Comparison of ENCODE assay signal across 18 mouse cellular contexts in genomic region chr1:146657214-146657613, GRCm38 (mm10).
DNase-seq lines count a peak whose midpoint lies in the region; ATAC-seq and TF ChIP-seq lines count a peak whose summit lies in the region.
"Had no signal": no experiment of that assay in that cellular context is flagged by ENCODE, and none has a peak within 500 bp of the region (broad histone marks: within the 10 kb centered on the region; RNA-seq: fewer than 3 reads in every experiment).

No protein-coding gene starts in this region.

- H3K36me3 ChIP-seq in embryonic facial prominence, embryonic 11.5 days (replicated peaks; ENCODE audit: control insufficient read depth, insufficient read depth, low read depth, low read length), result no peaks in the 10 kb centered on the region
- H3K36me3 ChIP-seq in embryonic facial prominence, embryonic 10.5 days (replicated peaks), result no peaks in the 10 kb centered on the region
- no peaks in the 10 kb centered on the region for H3K36me3 ChIP-seq in kidney, adult 2 months (ENCODE audit: control insufficient read depth, insufficient read depth, low read length)
- H3K36me3 ChIP-seq: embryonic facial prominence, embryonic 13.5 days; heart, embryonic 12.5 days; limb, embryonic 13.5 days; neural tube, embryonic 13.5 days had no signal

- no peaks in the 10 kb centered on the region for H3K4me1 ChIP-seq in embryonic facial prominence, embryonic 11.5 days (ENCODE audit: control insufficient read depth, insufficient read depth, low read length)
- no peaks in the 10 kb centered on the region for H3K4me1 ChIP-seq in embryonic facial prominence, embryonic 10.5 days
- H3K4me1 ChIP-seq in kidney, adult 2 months (ENCODE audit: control insufficient read depth, insufficient read depth, low read length), result no peaks in the 10 kb centered on the region
- H3K4me1 ChIP-seq: embryonic facial prominence, embryonic 13.5 days; heart, embryonic 12.5 days; limb, embryonic 13.5 days; neural tube, embryonic 13.5 days had no signal

- no peak overlapping the region for H3K27ac ChIP-seq in embryonic facial prominence, embryonic 11.5 days (replicated peaks; ENCODE audit: low read depth, low read length)
- no peak overlapping the region for H3K27ac ChIP-seq in embryonic facial prominence, embryonic 10.5 days (replicated peaks)
- no peak overlapping the region for H3K27ac ChIP-seq in kidney, adult 2 months (ENCODE audit: insufficient read depth, low read depth, low read length)
- H3K27ac ChIP-seq: embryonic facial prominence, embryonic 13.5 days; limb, embryonic 13.5 days; neural tube, embryonic 13.5 days had no signal

- H3K9ac ChIP-seq in embryonic facial prominence, embryonic 11.5 days (replicated peaks; ENCODE audit: low read length), result no peak overlapping the region
- H3K9ac ChIP-seq: embryonic facial prominence, embryonic 13.5 days; heart, embryonic 12.5 days; limb, embryonic 13.5 days; neural tube, embryonic 13.5 days had no signal

- no peak for TF ChIP-seq POLR2A in kidney, adult 2 months (IDR thresholded peaks at IDR 0.05; ENCODE audit: low read depth, low read length)

- H3K4me2 ChIP-seq in embryonic facial prominence, embryonic 11.5 days (ENCODE audit: low read depth, low read length), result no peak overlapping the region
- H3K4me2 ChIP-seq: embryonic facial prominence, embryonic 13.5 days; heart, embryonic 12.5 days; limb, embryonic 13.5 days; neural tube, embryonic 13.5 days had no signal

- ATAC-seq in embryonic facial prominence, embryonic 11.5 days (replicated peaks; ENCODE audit: insufficient number of reproducible peaks, low FRiP score, low TSS enrichment, low read depth), result no peak
- ATAC-seq: intestine, embryonic 16.5 days; midbrain, embryonic 16.5 days had no signal

- H3K4me3 ChIP-seq in embryonic facial prominence, embryonic 11.5 days (ENCODE audit: low read depth, low read length), result no peak overlapping the region
- no peak overlapping the region for H3K4me3 ChIP-seq in embryonic facial prominence, embryonic 10.5 days
- H3K4me3 ChIP-seq in kidney, adult 2 months (ENCODE audit: insufficient read depth, low read depth, low read length), result no peak overlapping the region
- H3K4me3 ChIP-seq: embryonic facial prominence, embryonic 13.5 days; heart, embryonic 12.5 days; limb, embryonic 13.5 days; neural tube, embryonic 13.5 days had no signal

- no peak for TF ChIP-seq CTCF in kidney, adult 2 months (conservative IDR thresholded peaks at IDR 0.05; ENCODE audit: insufficient read depth, insufficient read length, low read depth, low read length)

- no peaks in the 10 kb centered on the region for H3K9me3 ChIP-seq in embryonic facial prominence, embryonic 11.5 days (replicated peaks; ENCODE audit: control insufficient read depth, low read length)
- no peaks in the 10 kb centered on the region for H3K9me3 ChIP-seq in embryonic facial prominence, embryonic 10.5 days
- H3K9me3 ChIP-seq: embryonic facial prominence, embryonic 13.5 days; heart, embryonic 12.5 days; limb, embryonic 13.5 days; neural tube, embryonic 13.5 days had no signal

- 58% methylated on average over 4 of the region's 4 CpGs for WGBS in embryonic facial prominence, embryonic 11.5 days
- WGBS in embryonic facial prominence, embryonic 10.5 days, result 71% methylated on average over 4 of the region's 4 CpGs
- 88% methylated on average over 4 of the region's 4 CpGs for WGBS in kidney, adult 2 months

- H3K27me3 ChIP-seq in embryonic facial prominence, embryonic 11.5 days (ENCODE audit: control insufficient read depth, insufficient read depth, low read length), result no peaks in the 10 kb centered on the region
- H3K27me3 ChIP-seq in embryonic facial prominence, embryonic 10.5 days (replicated peaks; ENCODE audit: low read depth, poor library complexity, severe bottlenecking), result no peaks in the 10 kb centered on the region
- no peaks in the 10 kb centered on the region for H3K27me3 ChIP-seq in kidney, adult 2 months (replicated peaks; ENCODE audit: control insufficient read depth, insufficient read depth, low read length)
- H3K27me3 ChIP-seq: embryonic facial prominence, embryonic 13.5 days; heart, embryonic 12.5 days; limb, embryonic 13.5 days; neural tube, embryonic 13.5 days had no signal

- DNase-seq in embryonic facial prominence, embryonic 11.5 days (ENCODE audit: low spot score), result peak; percentile 8
- DNase-seq in embryonic facial prominence, embryonic 10.5 days (ENCODE audit: low spot score), result no peak
- DNase-seq in Muller cell, postnatal 12 days (ENCODE audit: inconsistent ontology term), result peak; percentile 91
- peak; percentile 72 to 81 for DNase-seq in cerebellum, postnatal 14 days
- peak; percentile 25 to 26 for DNase-seq in layer of hippocampus, adult 8-10 months (ENCODE audit: low spot score in 2 of 2)
- no peak for DNase-seq in kidney, adult 8-10 months
- no peak for DNase-seq in kidney, adult 2 months
- no peak for DNase-seq in thymus, postnatal 10 days (ENCODE audit: low spot score in 2 of 2)
- DNase-seq: adrenal gland, adult 2 months; gastrocnemius, postnatal 25 days; kidney, postnatal 4 days; lung, postnatal 4 days had no signal

Comparison
In these comparisons a context has a peak if more than half of its experiments do, and no peak if none do; other contexts are left out.
1. DNase-seq: peak in embryonic facial prominence, embryonic 11.5 days (single experiment), Muller cell, postnatal 12 days (single experiment), cerebellum, postnatal 14 days (2 of 2) and layer of hippocampus, adult 8-10 months (2 of 2); none in embryonic facial prominence, embryonic 10.5 days (single experiment), kidney, adult 8-10 months (0 of 2), kidney, adult 2 months (single experiment) and thymus, postnatal 10 days (0 of 2).